10 mouse cellular contexts compared by ENCODE assay signal in the genomic region with DNA sequence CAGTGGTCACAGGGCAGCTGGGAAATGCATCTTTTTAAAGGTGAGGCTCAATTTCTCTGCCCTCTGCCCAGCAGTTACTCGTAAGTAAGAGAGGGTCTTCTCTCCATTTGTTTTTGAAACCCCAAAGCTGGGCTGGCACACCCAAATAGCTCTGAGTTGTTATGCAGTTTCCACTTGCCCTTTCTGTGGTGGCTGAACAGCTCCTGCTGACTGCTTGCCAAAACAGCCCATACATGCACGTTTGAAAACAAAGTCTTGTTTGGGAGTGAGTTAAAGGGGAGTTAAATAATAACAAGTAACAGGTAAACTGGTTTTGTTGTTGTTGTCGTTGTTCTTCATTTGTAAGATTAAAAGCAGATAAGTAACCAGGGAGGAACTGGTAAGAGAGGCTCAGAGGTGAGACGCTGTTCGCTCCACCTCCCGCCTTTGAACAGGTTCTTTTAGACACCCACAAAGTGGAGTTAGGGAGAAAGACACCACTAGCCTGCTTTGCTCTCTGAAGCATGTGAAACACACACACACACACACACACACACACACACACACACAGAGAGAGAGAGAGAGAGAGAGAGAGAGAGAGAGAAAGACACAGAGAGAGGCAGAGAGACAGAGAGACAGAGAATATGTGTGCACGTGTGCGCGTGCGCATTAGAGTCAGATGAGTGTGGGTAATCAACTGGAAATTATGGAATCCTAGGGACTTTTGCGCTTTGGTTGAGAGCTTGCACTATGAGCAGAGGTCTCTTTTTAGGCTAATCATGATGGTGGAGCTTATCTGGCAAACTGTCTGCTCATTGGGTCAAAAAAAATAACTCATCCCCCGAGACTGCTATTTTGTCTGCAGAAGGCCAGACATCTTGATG. TPM values are rescaled to one million over a fixed set of nuclear protein-coding genes. Genes with fewer than 3 reads are reported as not detected.
DNase-seq lines count a peak whose midpoint lies in the region; ATAC-seq and TF ChIP-seq lines count a peak whose summit lies in the region.
"Had no signal": no experiment of that assay in that cellular context is flagged by ENCODE, and none has a peak within 500 bp of the region (broad histone marks: within the 10 kb centered on the region; RNA-seq: fewer than 3 reads in every experiment).

No protein-coding gene starts in this region.

- WGBS in lung, embryonic 15.5 days: 74% methylated on average over 12 of the region's 12 CpGs
- WGBS in intestine, embryonic 16.5 days: 78% methylated on average over 12 of the region's 12 CpGs

- no peak overlapping the region; the same call in 1 of the 2 replicates for H3K9ac ChIP-seq in lung, embryonic 15.5 days
- H3K9ac ChIP-seq in intestine, embryonic 16.5 days (ENCODE audit: low read depth, low read length): no peak overlapping the region

- H3K9me3 ChIP-seq in lung, embryonic 15.5 days: no peaks in the 10 kb centered on the region
- no peaks in the 10 kb centered on the region for H3K9me3 ChIP-seq in intestine, embryonic 16.5 days (ENCODE audit: control insufficient read depth, low read length)

- peaks cover 55% of the 10 kb centered on the region for H3K4me1 ChIP-seq in lung, embryonic 15.5 days
- peaks cover 39% of the 10 kb centered on the region for H3K4me1 ChIP-seq in intestine, embryonic 16.5 days (ENCODE audit: control insufficient read depth, insufficient read depth, low read length)

- DNase-seq in gastrocnemius, adult 2 months: no peak
- DNase-seq in gastrocnemius, postnatal 36 days: no peak
- no peak for DNase-seq in lung, postnatal 4 days
- DNase-seq in retina, postnatal 1 day: peak; percentile 20
- no peak for DNase-seq in frontal cortex, postnatal 25 days (ENCODE audit: low spot score in 2 of 2)
- DNase-seq in embryo, embryonic 10 days (ENCODE audit: low spot score): no peak
- DNase-seq: gastrocnemius, postnatal 14 days; right cerebral cortex, adult 18-20 months had no signal

- peak overlapping the region; percentile 91 for H3K4me3 ChIP-seq in gastrocnemius, adult 2 months
- H3K4me3 ChIP-seq in lung, embryonic 15.5 days: 0 out of 2 replicates have a peak overlapping the region, but pooled peaks have one; percentile 5
- 0 out of 2 replicates have a peak overlapping the region, but pooled peaks have one; percentile 0 for H3K4me3 ChIP-seq in intestine, embryonic 16.5 days (ENCODE audit: low read length)

- H3K27ac ChIP-seq in gastrocnemius, adult 2 months: peak overlapping the region; percentile 95
- H3K27ac ChIP-seq in lung, embryonic 15.5 days: no peak overlapping the region
- no peak overlapping the region for H3K27ac ChIP-seq in intestine, embryonic 16.5 days (ENCODE audit: low read length)

- H3K27me3 ChIP-seq in lung, embryonic 15.5 days: no peaks in the 10 kb centered on the region
- no peaks in the 10 kb centered on the region for H3K27me3 ChIP-seq in intestine, embryonic 16.5 days (replicated peaks; ENCODE audit: control insufficient read depth, insufficient read depth, low read length)

- intact Hi-C loops in gastrocnemius, adult 2 months (cut with DNase I): no loop called here
- intact Hi-C loops in gastrocnemius, postnatal 36 days (cut with DNase I): no loop called here

- TF ChIP-seq CTCF in gastrocnemius, adult 2 months (IDR thresholded peaks at IDR 0.05): no peak

- peaks cover 3% of the 10 kb centered on the region; the same call in 1 of the 2 replicates for H3K36me3 ChIP-seq in lung, embryonic 15.5 days
- 0 out of 2 replicates have a peak, but pooled peaks cover 8% of the 10 kb centered on the region for H3K36me3 ChIP-seq in intestine, embryonic 16.5 days (ENCODE audit: control insufficient read depth, insufficient read depth, low read length)

- ATAC-seq in lung, embryonic 15.5 days (ENCODE audit: borderline replicate concordance, extremely low read depth, low FRiP score, low TSS enrichment): no peak
- no peak for ATAC-seq in intestine, embryonic 16.5 days

- H3K4me2 ChIP-seq in lung, embryonic 15.5 days: peak overlapping the region; percentile 98
- peak overlapping the region; percentile 97; the same call in 1 of the 2 replicates for H3K4me2 ChIP-seq in intestine, embryonic 16.5 days (ENCODE audit: low read depth, low read length)

RNA-seq across cellular contexts. Expression of gene Itpkb, which starts 5.5 kb away (rescaled TPM):
- 10 to 100 TPM; 14.7 to 22.7 TPM for total RNA-seq in gastrocnemius, adult 2 months (2021)
- total RNA-seq in gastrocnemius, postnatal 36 days (2021): 10 to 100 TPM; 16.0 to 18.2 TPM
- 9.9 and 10.9 TPM in 2 replicates for polyA plus RNA-seq in lung, embryonic 15.5 days (2015; fragmentation: Nextera tagmentation; extraction: Ambion mirVana)
- polyA plus RNA-seq in intestine, embryonic 16.5 days (2015; fragmentation: Nextera tagmentation; extraction: Ambion mirVana): 5.1 TPM in 2 replicates

Comparison
In these comparisons a context has a peak if more than half of its experiments do, and no peak if none do; other contexts are left out.
1. H3K4me3 ChIP-seq: peak in every context shown above with its lines; median percentile 91 in gastrocnemius, adult 2 months; 5 in lung, embryonic 15.5 days; 0 in intestine, embryonic 16.5 days.